Mouse (Mus musculus): Measurements from ENCODE around the gene Slc34a3. TPM values are rescaled to one million over a fixed set of nuclear protein-coding genes. Genes with fewer than 3 reads are reported as not detected.

The Slc34a3 gene
- polyA plus RNA-seq, 1 experiment = 0.05 TPM

- WGBS = under 1% methylated on average over 39 of the region's 39 CpGs
- DNase-seq = peak; percentile 86
- Histone ChIP-seq H3K4me3 (ENCODE audit: control insufficient read depth, insufficient read depth, low read length) (peak within 1 kb of the TSS; percentile 82), H3K4me1 (replicated peaks; ENCODE audit: control insufficient read depth, insufficient read depth, low read length) (peaks cover 6% of the 10 kb centered on the region), H3K27me3 (ENCODE audit: control insufficient read depth, insufficient read depth, low read length) (no peaks in the 10 kb centered on the region), H3K27ac (ENCODE audit: control insufficient read depth, insufficient read depth, low read length) (peak within 1 kb of the TSS; percentile 73), H3K36me3 (ENCODE audit: control insufficient read depth, insufficient read depth, low read length) (0 out of 2 replicates have a peak, but pooled peaks cover 3% of the 10 kb centered on the region)
- 0 out of 2 replicates have a peak, but pooled peaks have one; percentile 27 for TF ChIP-seq CTCF (IDR thresholded peaks at IDR 0.05; ENCODE audit: borderline replicate concordance, control insufficient read depth, extremely low read depth, insufficient read depth, low read length, poor library complexity)
- TF ChIP-seq POLR2A (IDR thresholded peaks at IDR 0.05; ENCODE audit: control insufficient read depth, extremely low read depth, insufficient read depth, low read length, poor library complexity) = peak; percentile 77
Observed at GRCm38 (mm10) chr2:25255284-25255779, 21.2 kb upstream of the Slc34a3 start, which contains the start of gene Tmem203. Tmem203 (plus strand) TSS chr2:25255439.

- no peak for TF ChIP-seq POLR2A (IDR thresholded peaks at IDR 0.05; ENCODE audit: control insufficient read depth, extremely low read depth, insufficient read depth, low read length, poor library complexity)
- TF ChIP-seq CTCF (IDR thresholded peaks at IDR 0.05; ENCODE audit: borderline replicate concordance, control insufficient read depth, extremely low read depth, insufficient read depth, low read length, poor library complexity) = no peak
- peaks cover 18% of the 10 kb centered on the region for H3K36me3 ChIP-seq (ENCODE audit: control insufficient read depth, insufficient read depth, low read length)
- no peaks in the 10 kb centered on the region for H3K27me3 ChIP-seq (ENCODE audit: control insufficient read depth, insufficient read depth, low read length)
- no peak overlapping the region for H3K4me3 ChIP-seq (ENCODE audit: control insufficient read depth, insufficient read depth, low read length)
- WGBS = 92% methylated on average over 1 of the region's 1 CpGs
- H3K4me1 ChIP-seq (replicated peaks; ENCODE audit: control insufficient read depth, insufficient read depth, low read length) = peaks cover 6% of the 10 kb centered on the region
- no peak overlapping the region for H3K27ac ChIP-seq (ENCODE audit: control insufficient read depth, insufficient read depth, low read length)
- DNase-seq = peak; percentile 30
Observed at GRCm38 (mm10) chr2:25252331-25252730, 18.2 kb upstream of the Slc34a3 start.

DNA sequence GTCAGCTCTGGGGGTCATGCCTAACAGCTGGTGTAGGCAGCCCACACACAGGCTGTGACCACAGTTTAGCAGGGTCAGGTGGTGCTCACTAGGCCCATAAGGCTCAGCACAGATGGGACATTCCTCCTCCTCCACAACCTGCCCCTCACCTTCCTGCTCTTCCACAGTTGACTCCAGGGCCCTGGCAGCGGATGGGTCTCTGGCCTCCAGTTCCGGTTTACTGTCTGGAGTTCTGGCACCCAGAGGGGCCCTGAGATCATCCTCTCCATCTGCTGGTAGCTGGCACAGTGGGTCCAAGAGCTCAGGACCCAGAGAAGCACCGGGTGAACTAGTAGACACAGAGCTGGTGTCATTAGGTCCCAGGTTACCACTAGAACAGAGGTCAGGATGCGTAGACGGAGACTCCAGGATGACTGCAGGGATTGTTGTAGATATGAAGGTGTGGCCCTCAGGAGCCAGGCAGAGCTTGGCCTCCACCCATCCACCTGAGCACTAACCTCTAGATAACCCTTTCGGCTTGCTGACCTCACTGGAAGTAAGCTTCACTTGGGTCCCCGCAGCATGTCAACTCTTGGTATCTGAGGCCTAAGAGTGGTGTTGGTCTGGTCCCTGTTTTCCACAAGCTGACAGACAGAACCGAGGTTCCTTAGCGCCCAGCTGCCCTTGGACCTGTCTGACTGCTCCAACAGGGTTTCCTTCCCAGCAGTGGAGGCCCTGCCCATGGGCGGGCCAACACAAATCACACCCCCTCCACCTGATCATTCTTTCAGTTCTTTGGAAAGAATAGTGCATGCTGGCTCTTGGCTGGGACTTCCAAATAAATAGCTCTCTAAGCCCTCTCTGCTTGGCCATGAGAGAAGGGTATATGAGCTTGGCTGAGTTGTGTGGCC, 12.3 kb upstream of the Slc34a3 start, which contains the start of gene AL732309.1:
AL732309.1 (minus strand) TSS at position 681 of the 890 bp plus-strand sequence.
- no peak for DNase-seq
- 94% methylated on average over 10 of the region's 10 CpGs for WGBS
- no peak within 1 kb of the TSS for H3K27ac ChIP-seq (ENCODE audit: control insufficient read depth, insufficient read depth, low read length)
- no peak within 1 kb of the TSS for H3K4me3 ChIP-seq (ENCODE audit: control insufficient read depth, insufficient read depth, low read length)
- H3K27me3 ChIP-seq (ENCODE audit: control insufficient read depth, insufficient read depth, low read length) = peaks cover 11% of the 10 kb centered on the region
- peaks cover 18% of the 10 kb centered on the region for H3K36me3 ChIP-seq (ENCODE audit: control insufficient read depth, insufficient read depth, low read length)
- H3K4me1 ChIP-seq (replicated peaks; ENCODE audit: control insufficient read depth, insufficient read depth, low read length) = peaks cover 9% of the 10 kb centered on the region
- TF ChIP-seq POLR2A (IDR thresholded peaks at IDR 0.05; ENCODE audit: control insufficient read depth, extremely low read depth, insufficient read depth, low read length, poor library complexity) = no peak
- TF ChIP-seq CTCF (IDR thresholded peaks at IDR 0.05; ENCODE audit: borderline replicate concordance, control insufficient read depth, extremely low read depth, insufficient read depth, low read length, poor library complexity) = no peak

- no peak for DNase-seq
- Histone ChIP-seq H3K27me3 (ENCODE audit: control insufficient read depth, insufficient read depth, low read length) (peaks cover 12% of the 10 kb centered on the region), H3K36me3 (ENCODE audit: control insufficient read depth, insufficient read depth, low read length) (peaks cover 6% of the 10 kb centered on the region), H3K4me3 (ENCODE audit: control insufficient read depth, insufficient read depth, low read length) (no peak overlapping the region), H3K4me1 (replicated peaks; ENCODE audit: control insufficient read depth, insufficient read depth, low read length) (peaks cover 20% of the 10 kb centered on the region), H3K27ac (ENCODE audit: control insufficient read depth, insufficient read depth, low read length) (no peak overlapping the region)
- TF ChIP-seq POLR2A (IDR thresholded peaks at IDR 0.05; ENCODE audit: control insufficient read depth, extremely low read depth, insufficient read depth, low read length, poor library complexity) (no peak), CTCF (IDR thresholded peaks at IDR 0.05; ENCODE audit: borderline replicate concordance, control insufficient read depth, extremely low read depth, insufficient read depth, low read length, poor library complexity) (no peak)
- WGBS = 93% methylated on average over 4 of the region's 4 CpGs
Observed at GRCm38 (mm10) chr2:25244144-25244543, 10.0 kb upstream of the Slc34a3 start.

DNA sequence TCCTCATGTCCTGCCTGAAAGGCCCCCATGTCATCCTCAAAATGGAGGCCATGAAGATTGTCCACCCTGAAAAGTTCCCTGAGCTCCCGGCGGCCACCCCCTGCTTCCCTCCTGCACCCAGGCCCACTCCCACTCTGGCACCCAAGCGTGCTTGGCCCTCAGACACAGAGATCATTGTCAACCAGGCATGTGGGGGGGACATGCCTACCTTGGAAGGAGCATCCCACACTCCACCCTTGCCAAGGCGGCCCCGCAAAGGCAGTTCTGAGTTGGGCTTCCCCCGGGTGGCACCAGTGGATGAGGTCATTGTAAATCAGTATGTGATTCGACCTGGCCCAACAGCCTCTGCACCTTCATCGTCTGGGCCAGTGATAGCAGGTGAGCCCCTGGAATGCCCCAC, 9.2 kb upstream of the Slc34a3 start:
- Histone ChIP-seq H3K4me3 (ENCODE audit: control insufficient read depth, insufficient read depth, low read length) (no peak overlapping the region), H3K4me1 (replicated peaks; ENCODE audit: control insufficient read depth, insufficient read depth, low read length) (peaks cover 20% of the 10 kb centered on the region), H3K27ac (ENCODE audit: control insufficient read depth, insufficient read depth, low read length) (no peak overlapping the region), H3K36me3 (ENCODE audit: control insufficient read depth, insufficient read depth, low read length) (no peaks in the 10 kb centered on the region), H3K27me3 (ENCODE audit: control insufficient read depth, insufficient read depth, low read length) (peaks cover 12% of the 10 kb centered on the region)
- TF ChIP-seq POLR2A (IDR thresholded peaks at IDR 0.05; ENCODE audit: control insufficient read depth, extremely low read depth, insufficient read depth, low read length, poor library complexity) = no peak
- no peak for TF ChIP-seq CTCF (IDR thresholded peaks at IDR 0.05; ENCODE audit: borderline replicate concordance, control insufficient read depth, extremely low read depth, insufficient read depth, low read length, poor library complexity)
- DNase-seq = no peak
- WGBS = 87% methylated on average over 8 of the region's 8 CpGs

GRCm38 (mm10) chr2:25242101-25242506, 7.9 kb upstream of the Slc34a3 start, which contains the start of the genes Rnf208 and Cysrt1:
Rnf208 (plus strand) TSS chr2:25242255.
Cysrt1 (minus strand) TSS chr2:25242452.
- Histone ChIP-seq H3K36me3 (ENCODE audit: control insufficient read depth, insufficient read depth, low read length) (no peaks in the 10 kb centered on the region), H3K27ac (ENCODE audit: control insufficient read depth, insufficient read depth, low read length) (no peak within 1 kb of the TSS), H3K4me1 (replicated peaks; ENCODE audit: control insufficient read depth, insufficient read depth, low read length) (peaks cover 20% of the 10 kb centered on the region), H3K27me3 (ENCODE audit: control insufficient read depth, insufficient read depth, low read length) (peaks cover 12% of the 10 kb centered on the region), H3K4me3 (ENCODE audit: control insufficient read depth, insufficient read depth, low read length) (peak within 1 kb of the TSS; percentile 42)
- TF ChIP-seq CTCF (IDR thresholded peaks at IDR 0.05; ENCODE audit: borderline replicate concordance, control insufficient read depth, extremely low read depth, insufficient read depth, low read length, poor library complexity) (no peak), POLR2A (IDR thresholded peaks at IDR 0.05; ENCODE audit: control insufficient read depth, extremely low read depth, insufficient read depth, low read length, poor library complexity) (no peak)
- under 1% methylated on average over 59 of the region's 59 CpGs for WGBS
- no peak for DNase-seq
